27 mouse cellular contexts compared by ENCODE assay signal in the genomic region with DNA sequence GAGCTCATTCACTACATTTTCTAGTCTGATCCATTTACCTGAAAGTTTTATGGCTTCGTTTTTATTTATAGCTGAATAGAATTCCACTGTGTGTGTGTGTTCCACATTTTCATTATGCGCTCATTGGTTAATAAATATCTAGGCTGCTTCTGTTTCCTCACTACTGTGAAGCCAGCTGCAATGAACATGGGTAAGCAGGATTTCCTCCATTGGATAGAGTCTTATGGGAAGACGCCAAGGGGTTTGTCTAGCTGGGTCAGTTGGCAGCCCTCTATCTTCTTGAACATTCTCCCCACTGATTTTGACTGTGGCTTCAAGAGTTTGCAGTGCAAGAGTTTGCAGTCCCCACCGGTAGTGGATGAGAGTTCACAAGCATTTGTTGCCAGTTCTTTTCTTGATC. TPM values are rescaled to one million over a fixed set of nuclear protein-coding genes. Genes with fewer than 3 reads are reported as not detected.
DNase-seq lines count a peak whose midpoint lies in the region; ATAC-seq and TF ChIP-seq lines count a peak whose summit lies in the region.
"Had no signal": no experiment of that assay in that cellular context is flagged by ENCODE, and none has a peak within 500 bp of the region (broad histone marks: within the 10 kb centered on the region; RNA-seq: fewer than 3 reads in every experiment).

No protein-coding gene starts in this region.

- no peaks in the 10 kb centered on the region for H3K9me3 ChIP-seq in kidney, embryonic 16.5 days (ENCODE audit: low read length)
- no peaks in the 10 kb centered on the region for H3K9me3 ChIP-seq in intestine, postnatal 0 days (ENCODE audit: control insufficient read depth)
- H3K9me3 ChIP-seq in embryonic facial prominence, embryonic 10.5 days: no peaks in the 10 kb centered on the region
- no peaks in the 10 kb centered on the region for H3K9me3 ChIP-seq in neural tube, embryonic 15.5 days (replicated peaks)
- H3K9me3 ChIP-seq: embryonic facial prominence, embryonic 12.5 days; neural tube, embryonic 13.5 days had no signal

- DNase-seq in adrenal gland, adult 2 months: peak; percentile 33
- no peak for DNase-seq in adrenal gland, postnatal 25 days
- DNase-seq in kidney, adult 11 months: peak; percentile 77
- peak; percentile 41 for DNase-seq in lung, postnatal 10 days
- DNase-seq in embryonic facial prominence, embryonic 10.5 days (ENCODE audit: low spot score): no peak
- DNase-seq: cerebellum, adult 8-10 months; thymus, postnatal 36 days had no signal

- no peaks in the 10 kb centered on the region for H3K4me1 ChIP-seq in kidney, embryonic 16.5 days (ENCODE audit: insufficient read depth, low read length)
- H3K4me1 ChIP-seq in intestine, postnatal 0 days (replicated peaks; ENCODE audit: control insufficient read depth, insufficient read depth, low read length): no peaks in the 10 kb centered on the region
- H3K4me1 ChIP-seq in embryonic facial prominence, embryonic 10.5 days: no peaks in the 10 kb centered on the region
- H3K4me1 ChIP-seq in neural tube, embryonic 15.5 days: no peaks in the 10 kb centered on the region
- H3K4me1 ChIP-seq: embryonic facial prominence, embryonic 12.5 days; neural tube, embryonic 13.5 days had no signal

- no peak overlapping the region for H3K4me2 ChIP-seq in kidney, embryonic 16.5 days (replicated peaks; ENCODE audit: low read depth, low read length)
- no peak overlapping the region for H3K4me2 ChIP-seq in intestine, postnatal 0 days (replicated peaks; ENCODE audit: low read depth)
- H3K4me2 ChIP-seq in neural tube, embryonic 15.5 days: no peak overlapping the region
- H3K4me2 ChIP-seq: embryonic facial prominence, embryonic 12.5 days; midbrain, embryonic 11.5 days; neural tube, embryonic 13.5 days had no signal

- no peak for TF ChIP-seq CTCF in intestine, postnatal 0 days (IDR thresholded peaks at IDR 0.05; ENCODE audit: low read depth)

- WGBS in kidney, embryonic 16.5 days: 69% methylated on average over 4 of the region's 4 CpGs
- whole genome bisulfite sequencing in intestine, postnatal 0 days: 59% methylated on average over 4 of the region's 4 CpGs
- 89% methylated on average over 4 of the region's 4 CpGs for WGBS in embryonic facial prominence, embryonic 10.5 days
- WGBS in neural tube, embryonic 15.5 days: 85% methylated on average over 4 of the region's 4 CpGs

- no peaks in the 10 kb centered on the region for H3K36me3 ChIP-seq in kidney, embryonic 16.5 days (ENCODE audit: insufficient read depth, low read length)
- no peaks in the 10 kb centered on the region for H3K36me3 ChIP-seq in intestine, postnatal 0 days (ENCODE audit: control insufficient read depth, insufficient read depth)
- no peaks in the 10 kb centered on the region for H3K36me3 ChIP-seq in embryonic facial prominence, embryonic 10.5 days (replicated peaks)
- no peaks in the 10 kb centered on the region for H3K36me3 ChIP-seq in neural tube, embryonic 15.5 days
- H3K36me3 ChIP-seq: embryonic facial prominence, embryonic 12.5 days; G1E; neural tube, embryonic 13.5 days had no signal

- H3K4me3 ChIP-seq in kidney, embryonic 16.5 days (ENCODE audit: low read length): no peak overlapping the region
- no peak overlapping the region for H3K4me3 ChIP-seq in intestine, postnatal 0 days (ENCODE audit: low read depth, low read length)
- H3K4me3 ChIP-seq in embryonic facial prominence, embryonic 10.5 days: no peak overlapping the region
- no peak overlapping the region for H3K4me3 ChIP-seq in neural tube, embryonic 15.5 days (replicated peaks)
- H3K4me3 ChIP-seq: embryonic facial prominence, embryonic 12.5 days; heart, adult 2 months; neural tube, embryonic 13.5 days had no signal

- no peak overlapping the region for H3K27ac ChIP-seq in kidney, embryonic 16.5 days (ENCODE audit: low read length)
- no peak overlapping the region for H3K27ac ChIP-seq in intestine, postnatal 0 days (ENCODE audit: low read depth, low read length)
- no peak overlapping the region for H3K27ac ChIP-seq in embryonic facial prominence, embryonic 10.5 days (replicated peaks)
- H3K27ac ChIP-seq in neural tube, embryonic 15.5 days (replicated peaks): no peak overlapping the region
- H3K27ac ChIP-seq: embryonic facial prominence, embryonic 12.5 days; heart, adult 2 months; hindbrain, postnatal 0 days; liver, embryonic 14.5 days; macrophage; neural tube, embryonic 13.5 days had no signal

- no peak for ATAC-seq in kidney, embryonic 16.5 days (ENCODE audit: low FRiP score, low TSS enrichment)
- ATAC-seq in intestine, postnatal 0 days: peak; percentile 58; the same call in 1 of the 2 replicates
- no peak for ATAC-seq in neural tube, embryonic 15.5 days (ENCODE audit: low FRiP score)
- ATAC-seq: CD4-positive, CD25-positive, alpha-beta regulatory T cell, adult 4 months; forebrain, embryonic 16.5 days; hindbrain, postnatal 0 days had no signal

- H3K9ac ChIP-seq in kidney, embryonic 16.5 days (replicated peaks; ENCODE audit: low read length): no peak overlapping the region
- H3K9ac ChIP-seq in intestine, postnatal 0 days (ENCODE audit: low read depth, low read length): no peak overlapping the region
- no peak overlapping the region for H3K9ac ChIP-seq in neural tube, embryonic 15.5 days (replicated peaks)
- H3K9ac ChIP-seq: embryonic facial prominence, embryonic 12.5 days; liver, embryonic 14.5 days; neural tube, embryonic 13.5 days had no signal

- H3K27me3 ChIP-seq in kidney, embryonic 16.5 days (ENCODE audit: insufficient read depth, low read length): no peaks in the 10 kb centered on the region
- H3K27me3 ChIP-seq in intestine, postnatal 0 days (replicated peaks; ENCODE audit: control insufficient read depth, insufficient read depth, low read length): no peaks in the 10 kb centered on the region
- H3K27me3 ChIP-seq in embryonic facial prominence, embryonic 10.5 days (replicated peaks; ENCODE audit: low read depth, poor library complexity, severe bottlenecking): no peaks in the 10 kb centered on the region
- H3K27me3 ChIP-seq in neural tube, embryonic 15.5 days (replicated peaks): no peaks in the 10 kb centered on the region
- H3K27me3 ChIP-seq: embryonic facial prominence, embryonic 12.5 days; neural tube, embryonic 13.5 days had no signal

RNA-seq across cellular contexts. Expression of a gene that starts 51.1 kb away (rescaled TPM):
- 10 to 100 TPM; 75.1 to 88.5 TPM for total RNA-seq in adrenal gland, adult 2 months (2021)
- polyA plus RNA-seq in adrenal gland, adult 2 months (2012; rRNA removed): 36.0 and 36.8 TPM in 2 replicates
- 47.5 and 61.7 TPM in 2 replicates for total RNA-seq in adrenal gland, postnatal 25 days (2021)
- polyA plus RNA-seq in kidney, embryonic 16.5 days (2015; fragmentation: Nextera tagmentation; extraction: Ambion mirVana): 0.84 and 0.94 TPM in 2 replicates
- 2.1 and 2.6 TPM in 2 replicates for polyA plus RNA-seq in intestine, postnatal 0 days (2015; fragmentation: Nextera tagmentation; extraction: Ambion mirVana)
- polyA plus RNA-seq in embryonic facial prominence, embryonic 10.5 days (2016; fragmentation: Nextera tagmentation; extraction: Ambion mirVana): 0.16 and 0.25 TPM in 2 replicates
- 0.84 and 1.3 TPM in 2 replicates for polyA plus RNA-seq in neural tube, embryonic 15.5 days (2015; fragmentation: Nextera tagmentation; extraction: Ambion mirVana)
- polyA plus RNA-seq: G1E had no signal

RNA-seq across cellular contexts. Expression of a gene that starts 51.5 kb away (rescaled TPM):
- not detected for total RNA-seq in adrenal gland, adult 2 months (2021)
- not detected in 2 replicates for polyA plus RNA-seq in adrenal gland, adult 2 months (2012; rRNA removed)
- not detected in 2 replicates for total RNA-seq in adrenal gland, postnatal 25 days (2021)
- not detected in 2 replicates for polyA plus RNA-seq in kidney, embryonic 16.5 days (2015; fragmentation: Nextera tagmentation; extraction: Ambion mirVana)
- not detected in 2 replicates for polyA plus RNA-seq in intestine, postnatal 0 days (2015; fragmentation: Nextera tagmentation; extraction: Ambion mirVana)
- polyA plus RNA-seq in embryonic facial prominence, embryonic 10.5 days (2016; fragmentation: Nextera tagmentation; extraction: Ambion mirVana): not detected in 2 replicates
- polyA plus RNA-seq in neural tube, embryonic 15.5 days (2015; fragmentation: Nextera tagmentation; extraction: Ambion mirVana): not detected in 2 replicates
- total RNA-seq: adrenal gland, adult 18-20 months; common myeloid progenitor, adult 5-6 weeks; G1E; gastrocnemius, adult 18-20 months; heart, adult 2 months; hematopoietic stem cell, adult 5-6 weeks; hindbrain, postnatal 0 days; layer of hippocampus, adult 18-20 months; left cerebral cortex, adult 18-20 months had no signal
- polyA plus RNA-seq: CD4-positive, CD25-positive, alpha-beta regulatory T cell, adult 4 months; embryonic facial prominence, embryonic 12.5 days; forebrain, embryonic 16.5 days; G1E; heart, adult 2 months; hindbrain, postnatal 0 days; limb, embryonic 11.5 days; liver, embryonic 14.5 days; macrophage; midbrain, embryonic 11.5 days; neural tube, embryonic 13.5 days had no signal

Comparison
In these comparisons a context has a peak if more than half of its experiments do, and no peak if none do; other contexts are left out.
1. DNase-seq: peak in adrenal gland, adult 2 months (single experiment), kidney, adult 11 months (single experiment) and lung, postnatal 10 days (single experiment); none in adrenal gland, postnatal 25 days (single experiment) and embryonic facial prominence, embryonic 10.5 days (single experiment).
2. RNA of a gene that starts 51.1 kb away (polyA plus RNA-seq): 36.0 to 36.8 TPM in adrenal gland, adult 2 months; 2.1 to 2.6 TPM in intestine, postnatal 0 days, 0.84 to 0.94 TPM in kidney, embryonic 16.5 days, 0.84 to 1.3 TPM in neural tube, embryonic 15.5 days and 0.16 to 0.25 TPM in embryonic facial prominence, embryonic 10.5 days; every median in the first group is over 10 times any median in the second.